Mouse (Mus musculus): ENCODE measurements around the gene Rffl.

DNA sequence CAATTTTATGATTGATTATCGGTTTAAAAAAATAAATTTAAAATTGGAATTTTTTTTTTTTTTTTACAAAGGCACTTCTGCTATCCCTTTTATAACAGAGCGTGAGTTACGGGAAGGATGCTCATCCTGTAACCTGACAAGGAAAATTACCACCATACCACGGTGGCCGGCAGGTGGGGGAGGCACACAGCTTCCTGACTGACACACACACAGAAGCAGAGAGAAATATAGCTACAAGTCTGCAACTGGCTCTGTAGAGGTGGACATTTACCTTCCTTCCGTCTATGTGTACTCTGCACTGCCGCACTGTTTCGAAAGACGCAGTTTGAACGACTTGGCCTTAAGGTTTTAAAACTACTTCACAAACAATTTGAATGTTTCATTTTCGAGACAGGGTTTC lies 18.9 kb downstream of the Rffl start:
- TF ChIP-seq CTCF (IDR thresholded peaks at IDR 0.05; ENCODE audit: low read depth) (no peak), EP300 (IDR thresholded peaks at IDR 0.05; ENCODE audit: low read depth) (no peak)
